Mouse (Mus musculus): ENCODE measurements at regions not wholly inside any gene's neighbourhood (a gene's known extent, or its start where the extent isn't known, plus 50 kb on each side); places are given as distances from the start of the nearest gene placed in this dataset.

- no peak for TF ChIP-seq CTCF (IDR thresholded peaks at IDR 0.05; ENCODE audit: low read depth)
- TF ChIP-seq EP300 (IDR thresholded peaks at IDR 0.05; ENCODE audit: low read depth) = no peak
Measured at GRCm38 (mm10) chr7:122897148-122897547, 68.3 kb upstream of the Rbbp6 start.

Measured in liver, embryonic 14.5 days (tissue).